In the genomic region with DNA sequence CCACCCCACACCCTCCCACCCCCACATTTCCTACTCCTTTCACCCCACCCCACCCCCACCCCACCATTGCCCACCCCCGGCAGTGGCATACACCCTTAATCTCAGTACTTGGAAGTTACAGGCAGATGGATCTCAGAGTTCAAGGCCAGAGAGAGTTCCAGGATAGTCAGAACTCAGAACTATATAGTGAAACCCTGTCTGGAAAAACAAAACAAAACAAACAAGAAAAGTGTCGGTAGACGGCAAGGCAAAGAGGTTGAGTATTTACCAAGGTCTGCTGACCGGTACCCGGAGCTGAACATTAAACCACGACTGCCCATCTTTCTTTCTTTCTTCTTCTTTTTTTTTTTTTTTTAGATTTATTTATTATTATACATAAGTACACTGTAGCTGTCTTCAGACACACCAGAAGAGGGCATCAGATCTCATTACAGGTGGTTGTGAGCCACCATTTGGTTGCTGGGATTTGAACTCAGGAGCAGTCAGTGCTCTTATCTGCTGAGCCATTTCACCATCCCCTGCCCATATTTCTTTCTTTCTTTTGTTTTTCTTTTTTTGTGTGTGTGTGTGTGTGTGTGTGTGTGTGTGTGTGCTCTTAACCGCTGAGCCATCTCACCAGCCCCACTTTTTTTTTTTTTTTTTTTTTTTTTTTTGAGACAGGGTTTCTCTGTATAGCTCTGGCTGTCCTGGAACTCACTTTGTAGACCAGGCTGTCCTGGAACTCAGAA, we compare ENCODE assay signal across 8 mouse cellular contexts. TPM values are rescaled to one million over a fixed set of nuclear protein-coding genes. Genes with fewer than 3 reads are reported as not detected.
DNase-seq lines count a peak whose midpoint lies in the region; ATAC-seq and TF ChIP-seq lines count a peak whose summit lies in the region.
"Not testable (repeated sequence)": the region's sequence is repeated elsewhere in the genome, so short reads cannot be mapped to it uniquely, and the experiment has no call there.

No protein-coding gene starts in this region.

- peak; percentile 53 for DNase-seq in 416B (ENCODE audit: low read depth)
- DNase-seq in CD4-positive helper T cell, adult 2 months (ENCODE audit: low read depth, low spot score) = peak; percentile 39
- not testable (repeated sequence) for DNase-seq in limb, embryonic 10.5 days (ENCODE audit: low spot score); liver, postnatal 0 days
- peak; percentile 35 for DNase-seq in yolk sac, embryonic 10.5 days (ENCODE audit: low spot score)

- not testable (repeated sequence) for ATAC-seq in liver, embryonic 15.5 days (ENCODE audit: insufficient read depth); liver, postnatal 0 days

- not testable (repeated sequence) for TF ChIP-seq CTCF in ES-Bruce4 (IDR thresholded peaks at IDR 0.05; ENCODE audit: low read depth, low read length); bone marrow, adult 2 months (IDR thresholded peaks at IDR 0.05; ENCODE audit: control insufficient read depth, insufficient read depth, low read length); liver, postnatal 0 days (IDR thresholded peaks at IDR 0.05; ENCODE audit: low read depth)

- WGBS in bone marrow, adult 2 months = 39% methylated on average over 7 of the region's 7 CpGs
- 96% methylated on average over 7 of the region's 7 CpGs for WGBS in limb, embryonic 10.5 days
- WGBS in liver, embryonic 15.5 days (ENCODE audit: insufficient replicate concordance) = 70% methylated on average over 7 of the region's 7 CpGs
- 48% methylated on average over 7 of the region's 7 CpGs for WGBS in liver, postnatal 0 days (ENCODE audit: insufficient replicate concordance)

- TF ChIP-seq EP300 in ES-Bruce4 (IDR thresholded peaks at IDR 0.05; ENCODE audit: insufficient read depth, low read depth, low read length); liver, postnatal 0 days (IDR thresholded peaks at IDR 0.05; ENCODE audit: low read depth): not testable (repeated sequence)

- not testable (repeated sequence) for H3K27me3 ChIP-seq in ES-Bruce4 (ENCODE audit: control insufficient read depth, insufficient read depth, low read length, poor library complexity, severe bottlenecking); limb, embryonic 10.5 days (ENCODE audit: low read depth, poor library complexity, severe bottlenecking); liver, embryonic 15.5 days; liver, postnatal 0 days (ENCODE audit: insufficient read depth, low read length)

- peak overlapping the region; percentile 46 for H3K9ac ChIP-seq in ES-Bruce4 (ENCODE audit: low read depth, poor library complexity, severe bottlenecking)
- not testable (repeated sequence) for H3K9ac ChIP-seq in liver, embryonic 15.5 days; liver, postnatal 0 days (replicated peaks)

- H3K4me2 ChIP-seq in liver, embryonic 15.5 days; liver, postnatal 0 days (ENCODE audit: low read depth, low read length): not testable (repeated sequence)

- TF ChIP-seq POLR2A in ES-Bruce4 (IDR thresholded peaks at IDR 0.05; ENCODE audit: insufficient read depth, low read length); bone marrow, adult 2 months (IDR thresholded peaks at IDR 0.05; ENCODE audit: borderline replicate concordance, control insufficient read depth, low read depth, low read length): not testable (repeated sequence)

- H3K9me3 ChIP-seq in ES-Bruce4 (replicated peaks; ENCODE audit: control insufficient read depth, insufficient read depth, low read length, poor library complexity, severe bottlenecking); limb, embryonic 10.5 days (replicated peaks); liver, embryonic 15.5 days (replicated peaks); liver, postnatal 0 days (ENCODE audit: low read length): not testable (repeated sequence)

- not testable (repeated sequence) for H3K4me3 ChIP-seq in ES-Bruce4 (ENCODE audit: low read depth, low read length); bone marrow, adult 2 months (replicated peaks; ENCODE audit: control insufficient read depth, low read depth, low read length); limb, embryonic 10.5 days; liver, embryonic 15.5 days (replicated peaks); liver, postnatal 0 days (ENCODE audit: low read depth, low read length)

- H3K4me1 ChIP-seq in ES-Bruce4 (ENCODE audit: control insufficient read depth, insufficient read depth, low read length); bone marrow, adult 2 months (ENCODE audit: control insufficient read depth, insufficient read depth, low read length); limb, embryonic 10.5 days; liver, postnatal 0 days (ENCODE audit: insufficient read depth): not testable (repeated sequence)
- H3K4me1 ChIP-seq in liver, embryonic 15.5 days (replicated peaks) = peaks cover 17% of the 10 kb centered on the region

- H3K27ac ChIP-seq in ES-Bruce4 (ENCODE audit: insufficient read depth, low read length) = peak overlapping the region; percentile 93
- peak overlapping the region; percentile 42 for H3K27ac ChIP-seq in bone marrow, adult 2 months (ENCODE audit: control insufficient read depth, insufficient read depth, low read depth, low read length, poor library complexity)
- H3K27ac ChIP-seq in limb, embryonic 10.5 days = 0 out of 2 replicates have a peak overlapping the region, but pooled peaks have one; percentile 1
- peak overlapping the region; percentile 38; the same call in 1 of the 2 replicates for H3K27ac ChIP-seq in liver, embryonic 15.5 days (replicated peaks)
- peak overlapping the region; percentile 63 for H3K27ac ChIP-seq in liver, postnatal 0 days (ENCODE audit: low read depth)

- not testable (repeated sequence) for H3K36me3 ChIP-seq in ES-Bruce4 (ENCODE audit: control insufficient read depth, insufficient read depth, low read length, poor library complexity, severe bottlenecking); limb, embryonic 10.5 days; liver, embryonic 15.5 days (replicated peaks); liver, postnatal 0 days (replicated peaks; ENCODE audit: insufficient read depth, low read length)

RNA-seq across cellular contexts. Expression of a gene that starts 45.7 kb away (rescaled TPM):
- 73.2 and 86.4 TPM in 2 replicates for polyA plus RNA-seq in ES-Bruce4 (2011; ENCODE audit: insufficient read depth, insufficient read length, low read depth, missing spikeins)
- 36.1 and 79.3 TPM in 2 replicates for polyA plus RNA-seq in bone marrow, adult 2 months (2011; ENCODE audit: insufficient read depth, insufficient read length, low replicate concordance, missing spikeins)
- 52.1 and 53.3 TPM in 2 replicates for polyA plus RNA-seq in limb, embryonic 10.5 days (2016; fragmentation: Nextera tagmentation; extraction: Ambion mirVana)
- polyA plus RNA-seq in liver, embryonic 15.5 days (2015; fragmentation: Nextera tagmentation; extraction: Ambion mirVana) = 68.0 and 77.2 TPM in 2 replicates
- polyA plus RNA-seq in liver, postnatal 0 days (2015; fragmentation: Nextera tagmentation; extraction: Ambion mirVana) = 31.6 and 36.9 TPM in 2 replicates

Comparison
In these comparisons a context has a peak if more than half of its experiments do, and no peak if none do; other contexts are left out.
1. H3K27ac ChIP-seq: peak in every context shown above with its lines; median percentile 93 in ES-Bruce4; 63 in liver, postnatal 0 days; 42 in bone marrow, adult 2 months; 38 in liver, embryonic 15.5 days; 1 in limb, embryonic 10.5 days.